Mouse (Mus musculus): ENCODE results near the gene Ammecr1. TPM values are rescaled to one million over a fixed set of nuclear protein-coding genes. Genes with fewer than 3 reads are reported as not detected.

Ammecr1 gene
- total and polyA plus RNA-seq, 3 experiments, result 3.1 to 7.1 (median 5.4) TPM

DNA sequence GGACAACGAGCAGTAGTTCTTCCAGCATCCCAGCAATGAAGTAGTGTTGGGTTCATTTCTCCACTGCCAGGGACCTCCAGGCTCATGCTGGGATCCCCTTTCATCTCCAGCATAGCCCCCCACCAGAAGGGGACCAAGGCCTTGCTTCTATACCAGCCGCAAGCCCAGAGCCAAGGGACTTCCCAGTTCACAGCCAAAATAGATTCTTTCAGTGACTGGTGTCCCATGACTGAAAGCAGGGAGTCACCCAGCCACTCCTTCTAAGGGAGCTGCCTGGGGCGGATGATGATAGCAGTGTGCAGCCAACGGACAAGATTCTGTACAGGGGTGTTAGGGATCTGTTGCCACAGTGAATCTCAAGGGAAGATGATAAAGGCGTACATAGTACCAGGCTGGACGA lies 131.7 kb downstream of the Ammecr1 start:
- H3K27ac ChIP-seq (ENCODE audit: insufficient read depth, low read depth), result no peak overlapping the region
- dilution Hi-C loops (cut with MboI; ENCODE audit: extremely low pct_ligation_motif_present, extremely low pct_unique_long_range_greater_than_20kb, low sequenced_read_pairs), result no loop called here

DNA sequence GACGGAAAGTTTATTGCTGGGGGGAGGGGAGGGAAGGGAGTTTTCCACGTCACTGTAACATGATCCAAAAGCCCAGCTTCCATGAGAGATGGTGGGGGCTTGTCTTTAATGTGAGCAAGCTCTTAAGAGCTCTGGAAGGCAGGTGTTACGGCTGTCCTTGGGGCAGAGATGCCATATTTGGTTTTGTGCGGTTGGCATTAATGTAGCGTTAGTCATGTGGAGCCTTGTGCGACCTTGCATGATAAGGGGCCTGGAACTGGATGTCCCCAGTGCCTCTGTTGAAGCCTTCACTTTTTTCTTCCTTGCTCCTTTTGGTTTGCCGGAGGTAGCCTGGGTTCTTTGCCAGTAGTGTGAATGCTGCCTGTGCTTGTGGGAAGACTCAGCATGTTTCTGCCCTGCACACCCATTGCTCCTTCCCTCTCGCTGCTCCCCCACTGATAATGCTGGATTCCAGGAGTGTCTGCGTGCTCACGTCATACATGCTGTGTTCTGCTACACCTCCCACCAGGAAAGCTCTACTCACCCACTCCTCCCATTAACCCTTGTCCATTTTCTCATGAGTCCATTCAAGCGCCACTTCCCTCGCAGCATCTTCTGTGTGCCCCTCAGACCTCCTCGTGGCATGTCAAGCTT lies 133.2 kb downstream of the Ammecr1 start:
- Histone ChIP-seq H3K4me3 (replicated peaks in 1 of 3; ENCODE audit: low read depth in 2 of 3, low read length in 2 of 3, poor library complexity in 1 of 3) (no peak overlapping the region), H3K4me2 (ENCODE audit: insufficient read depth, low read depth, poor library complexity, severe bottlenecking) (no peak overlapping the region), H3K79me2 (replicated peaks; ENCODE audit: control insufficient read depth, extremely low read depth, insufficient read depth, poor library complexity, severe bottlenecking) (no peaks in the 10 kb centered on the region), H3K36me3 (replicated peaks in 1 of 2; ENCODE audit: control insufficient read depth in 1 of 2, insufficient read depth in 1 of 2, low read length in 1 of 2) (peaks cover 10 to 45% of the 10 kb centered on the region in 2 experiments), H3K27ac (ENCODE audit: insufficient read depth, low read depth) (no peak overlapping the region), H3K9ac (ENCODE audit: insufficient read depth, low read depth) (no peak overlapping the region), H3K4me1 (ENCODE audit: control insufficient read depth in 1 of 2, insufficient read depth in 2 of 2) (peaks cover 0 to 19% of the 10 kb centered on the region in 2 experiments; a peak in 1 of 4 replicates), H3K9me3 (replicated peaks; ENCODE audit: low read length) (no peaks in the 10 kb centered on the region), H3K27me3 (replicated peaks) (no peaks in the 10 kb centered on the region)
- no peak for DNase-seq (ENCODE audit: extremely low read depth)
- TF ChIP-seq MXI1 (IDR thresholded peaks at IDR 0.05; ENCODE audit: low read depth, low read length), result no peak
- TF ChIP-seq HCFC1 (IDR thresholded peaks at IDR 0.05; ENCODE audit: low read depth, low read length), result no peak
- no peak for TF ChIP-seq ELF1 (IDR thresholded peaks at IDR 0.05; ENCODE audit: low read depth, low read length)
- no peak for TF ChIP-seq CHD1 (IDR thresholded peaks at IDR 0.05; ENCODE audit: low read depth, low read length)
- TF ChIP-seq RCOR1 (conservative IDR thresholded peaks at IDR 0.05; ENCODE audit: low read depth, low read length), result no peak
- no peak for TF ChIP-seq PAX5 (IDR thresholded peaks at IDR 0.05; ENCODE audit: low read length)
- no peak for TF ChIP-seq SMC3 (IDR thresholded peaks at IDR 0.05; ENCODE audit: low read depth, low read length)
- no peak for TF ChIP-seq ZC3H11A (IDR thresholded peaks at IDR 0.05; ENCODE audit: low read depth, low read length)
- TF ChIP-seq IRF4 (IDR thresholded peaks at IDR 0.05; ENCODE audit: low read depth, low read length), result no peak
- no peak for TF ChIP-seq JUND (conservative IDR thresholded peaks at IDR 0.05; ENCODE audit: low read depth, low read length)
- no peak for TF ChIP-seq BHLHE40 (IDR thresholded peaks at IDR 0.05; ENCODE audit: low read depth, low read length)
- no peak for TF ChIP-seq ZKSCAN1 (IDR thresholded peaks at IDR 0.05; ENCODE audit: borderline replicate concordance, low read depth, low read length)
- TF ChIP-seq USF1 (IDR thresholded peaks at IDR 0.05; ENCODE audit: low read depth, low read length), result no peak
- no peak for TF ChIP-seq JUN (IDR thresholded peaks at IDR 0.05; ENCODE audit: insufficient read depth, low read depth, low read length)
- TF ChIP-seq ZMIZ1 (IDR thresholded peaks at IDR 0.05; ENCODE audit: low read depth, low read length), result no peak
- TF ChIP-seq TBP (conservative IDR thresholded peaks at IDR 0.05; ENCODE audit: low read depth, low read length), result no peak
- TF ChIP-seq GABPA (IDR thresholded peaks at IDR 0.05; ENCODE audit: insufficient replicate concordance, low read depth, low read length), result no peak
- no peak for TF ChIP-seq CHD2 (IDR thresholded peaks at IDR 0.05; ENCODE audit: low read length)
- TF ChIP-seq MAX (IDR thresholded peaks at IDR 0.05; ENCODE audit: low read length), result no peak
- dilution Hi-C loops (cut with MboI; ENCODE audit: extremely low pct_ligation_motif_present, extremely low pct_unique_long_range_greater_than_20kb, low sequenced_read_pairs) (no loop called here), in situ Hi-C loops (cut with MboI; ENCODE audit: low pct_ligation_motif_present, low pct_unique_long_range_greater_than_20kb, low sequenced_read_pairs) (no loop called here)

More for the DNA sequence above, 131.7 kb downstream of the Ammecr1 start:
- no peaks in the 10 kb centered on the region for H3K9me3 ChIP-seq (replicated peaks; ENCODE audit: low read length)
- no peaks in the 10 kb centered on the region for H3K27me3 ChIP-seq (replicated peaks)
- H3K4me2 ChIP-seq (ENCODE audit: insufficient read depth, low read depth, poor library complexity, severe bottlenecking), result no peak overlapping the region
- H3K79me2 ChIP-seq (replicated peaks; ENCODE audit: control insufficient read depth, extremely low read depth, insufficient read depth, poor library complexity, severe bottlenecking), result no peaks in the 10 kb centered on the region
- H3K4me3 ChIP-seq (replicated peaks in 1 of 3; ENCODE audit: low read depth in 2 of 3, low read length in 2 of 3, poor library complexity in 1 of 3), result no peak overlapping the region
- no peak overlapping the region for H3K9ac ChIP-seq (ENCODE audit: insufficient read depth, low read depth)
- peaks cover 0 to 12% of the 10 kb centered on the region in 2 experiments; a peak in 1 of 4 replicates for H3K4me1 ChIP-seq (ENCODE audit: control insufficient read depth in 1 of 2, insufficient read depth in 2 of 2)
- no peak for DNase-seq (ENCODE audit: extremely low read depth)
- TF ChIP-seq RAD21 (IDR thresholded peaks at IDR 0.05; ENCODE audit: low read depth, low read length), result no peak
- no peak for TF ChIP-seq NELFE (IDR thresholded peaks at IDR 0.05; ENCODE audit: low read depth, low read length)
- TF ChIP-seq ELF1 (IDR thresholded peaks at IDR 0.05; ENCODE audit: low read depth, low read length), result no peak
- TF ChIP-seq MEF2A (IDR thresholded peaks at IDR 0.05; ENCODE audit: borderline replicate concordance, low read depth, low read length), result no peak
- no peak for TF ChIP-seq EP300 (IDR thresholded peaks at IDR 0.05; ENCODE audit: low read length)
- TF ChIP-seq E2F4 (IDR thresholded peaks at IDR 0.05; ENCODE audit: insufficient replicate concordance, low read depth, low read length), result no peak
- no peak for TF ChIP-seq SIN3A (IDR thresholded peaks at IDR 0.05; ENCODE audit: low read length)
- no peak for TF ChIP-seq KAT2A (IDR thresholded peaks at IDR 0.05; ENCODE audit: insufficient replicate concordance, low read length)
- TF ChIP-seq ZC3H11A (IDR thresholded peaks at IDR 0.05; ENCODE audit: low read depth, low read length), result no peak
- no peak for TF ChIP-seq NRF1 (IDR thresholded peaks at IDR 0.05; ENCODE audit: low read depth, low read length)
- TF ChIP-seq ZKSCAN1 (IDR thresholded peaks at IDR 0.05; ENCODE audit: borderline replicate concordance, low read depth, low read length), result no peak
- TF ChIP-seq JUND (conservative IDR thresholded peaks at IDR 0.05; ENCODE audit: low read depth, low read length), result no peak
- no peak for TF ChIP-seq MYC (IDR thresholded peaks at IDR 0.05; ENCODE audit: low read depth, low read length)
- peaks cover 10 to 53% of the 10 kb centered on the region in 2 experiments for H3K36me3 ChIP-seq (replicated peaks in 1 of 2; ENCODE audit: control insufficient read depth in 1 of 2, insufficient read depth in 1 of 2, low read length in 1 of 2)
- in situ Hi-C loops (cut with MboI; ENCODE audit: low pct_ligation_motif_present, low pct_unique_long_range_greater_than_20kb, low sequenced_read_pairs), result no loop called here

All from CH12.LX (cell line).